Mouse (Mus musculus) right cerebral cortex, adult 18-20 months (tissue): ENCODE results near the gene Grem2.

ENCODE experiments used
- DNase-seq: peaks from one replicate; pipeline ENCODE4 v3.0.0; 2022; ENCODE audit warnings: mixed read lengths

Grem2 gene

DNA sequence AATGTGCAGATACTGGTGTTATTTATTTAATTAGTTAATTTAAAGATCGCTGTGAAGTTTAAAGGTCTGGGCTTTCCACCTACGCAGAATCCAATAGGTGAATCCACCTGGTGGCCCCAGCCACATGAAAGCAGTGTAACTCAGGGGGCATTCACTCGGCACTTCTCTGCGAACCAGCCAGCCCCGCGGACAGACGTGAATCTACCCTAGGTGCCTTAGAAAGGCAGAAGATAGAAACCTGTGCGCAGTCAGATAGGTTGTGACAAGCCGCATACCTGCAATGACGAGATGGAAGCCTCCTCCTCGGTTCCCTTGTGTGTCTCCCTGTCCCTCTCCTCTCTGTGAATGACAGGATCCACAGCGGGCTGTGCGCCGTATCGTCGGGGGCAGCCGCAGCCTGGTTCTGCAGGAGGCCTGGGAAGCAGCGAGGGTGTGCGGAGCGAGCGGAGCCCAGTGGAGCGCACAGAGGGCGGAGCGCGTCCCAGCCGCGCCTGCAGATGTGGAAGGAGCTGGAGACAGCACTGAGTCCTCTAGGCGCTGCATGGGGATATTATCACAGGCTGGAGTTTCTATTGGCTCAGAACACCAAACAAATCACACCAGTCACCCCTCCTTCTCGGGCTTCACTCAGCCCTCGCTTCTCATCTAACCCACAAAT is at the start of gene Grem2:
TSS of gene Grem2 (minus strand) at position 522 of the 658 bp plus-strand sequence.
- peak; percentile 77 for DNase-seq

DNA sequence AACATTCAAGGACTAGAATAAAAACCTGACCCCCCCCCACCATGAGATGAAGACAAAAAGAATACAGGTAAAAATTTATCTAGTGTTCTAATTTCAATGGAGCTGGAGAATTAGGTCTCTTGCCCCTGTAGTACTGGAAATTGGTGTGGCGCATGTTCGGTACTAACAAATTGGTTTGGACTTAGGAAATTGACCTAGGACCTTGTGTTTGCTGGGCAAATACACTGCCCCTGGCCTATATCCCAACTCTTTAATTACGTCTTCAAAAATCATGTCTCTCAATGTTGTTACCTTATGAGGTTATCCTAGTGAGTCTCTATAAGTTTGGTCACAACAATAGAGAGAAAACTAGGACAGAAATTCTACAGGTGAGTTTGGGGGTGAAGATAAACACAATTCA is 38.2 kb upstream of the Grem2 start:
- DNase-seq: no peak

DNA sequence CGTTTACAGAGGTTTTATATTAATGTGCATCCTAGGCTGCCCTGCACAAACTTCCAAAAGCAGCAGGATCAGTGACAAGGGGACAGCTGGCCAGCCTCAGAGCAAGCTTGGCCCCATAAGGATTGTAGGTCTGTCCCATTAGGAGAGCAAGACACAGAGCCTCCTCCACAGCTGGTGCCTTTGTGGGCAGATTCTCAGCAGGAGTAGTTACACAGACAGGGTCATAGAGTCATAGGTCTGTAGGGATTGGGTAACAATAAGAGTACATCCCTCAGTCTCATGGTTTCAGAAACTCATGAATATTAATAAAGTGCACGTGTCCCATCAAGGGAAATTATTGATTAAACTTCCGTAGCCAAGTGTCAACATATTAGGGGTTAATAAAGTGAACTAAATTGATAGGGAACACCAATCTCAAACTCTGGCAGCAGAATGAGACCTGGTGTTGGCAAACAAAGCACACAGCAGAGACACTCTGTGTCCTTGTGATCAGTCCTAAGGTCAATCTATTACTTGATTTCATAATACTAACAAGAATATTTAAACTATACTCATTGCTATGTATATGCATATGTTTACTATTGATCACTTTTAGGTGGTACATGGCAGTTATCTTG is 9.5 kb upstream of the Grem2 start:
- DNase-seq: no peak

DNA sequence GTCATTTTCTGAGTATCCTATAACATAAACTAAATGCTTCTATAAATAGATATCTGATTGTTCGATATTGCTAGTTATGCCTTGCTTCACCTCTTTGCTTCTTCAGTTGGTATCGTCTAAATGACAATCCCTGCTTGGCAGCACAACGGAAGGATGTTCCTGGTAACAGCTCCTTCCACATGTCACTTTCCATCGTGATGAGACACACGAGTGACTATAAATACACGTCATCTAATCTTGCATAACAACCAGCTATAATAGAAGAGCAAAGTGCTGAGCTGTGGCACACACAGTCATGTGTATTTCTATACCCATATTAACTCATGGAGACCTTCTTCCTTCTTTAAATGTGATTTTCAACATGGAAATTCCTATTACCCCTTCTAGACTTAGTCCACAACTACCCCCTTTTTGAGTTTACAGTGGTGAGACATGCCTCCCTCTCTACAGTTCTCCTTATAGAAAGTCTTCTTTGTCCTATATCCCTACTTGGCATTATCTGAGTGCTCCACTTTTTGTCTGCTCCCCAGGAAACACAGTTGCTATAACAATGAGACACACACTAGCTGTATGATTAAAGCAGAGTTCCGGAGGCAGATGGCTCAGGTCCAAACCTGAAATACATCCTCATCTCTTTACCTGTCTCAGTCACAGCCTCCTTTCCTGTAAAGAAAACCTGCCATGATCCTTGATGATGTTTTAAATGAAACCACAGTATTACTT is 8.0 kb upstream of the Grem2 start:
- peak; percentile 24 for DNase-seq

DNA sequence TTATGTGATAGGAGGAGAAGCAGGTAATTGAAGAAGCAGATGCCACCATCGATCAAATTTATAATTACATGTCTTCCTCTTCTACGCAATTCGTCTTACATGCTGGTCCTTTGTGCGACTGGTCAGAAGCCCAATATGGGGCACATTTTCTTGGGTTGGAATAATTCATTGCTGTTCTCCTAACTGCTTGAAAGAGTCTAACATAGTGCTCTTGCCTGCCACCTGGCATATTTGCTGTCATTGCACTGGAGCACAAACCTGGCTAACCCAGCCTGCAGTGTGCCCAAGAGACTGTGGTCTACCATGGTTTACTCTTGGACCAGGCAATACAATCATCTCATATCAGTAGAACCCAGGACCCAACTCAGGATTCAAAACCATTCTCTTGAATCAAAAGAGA is 2.7 kb downstream of the Grem2 start:
- DNase-seq: no peak

DNA sequence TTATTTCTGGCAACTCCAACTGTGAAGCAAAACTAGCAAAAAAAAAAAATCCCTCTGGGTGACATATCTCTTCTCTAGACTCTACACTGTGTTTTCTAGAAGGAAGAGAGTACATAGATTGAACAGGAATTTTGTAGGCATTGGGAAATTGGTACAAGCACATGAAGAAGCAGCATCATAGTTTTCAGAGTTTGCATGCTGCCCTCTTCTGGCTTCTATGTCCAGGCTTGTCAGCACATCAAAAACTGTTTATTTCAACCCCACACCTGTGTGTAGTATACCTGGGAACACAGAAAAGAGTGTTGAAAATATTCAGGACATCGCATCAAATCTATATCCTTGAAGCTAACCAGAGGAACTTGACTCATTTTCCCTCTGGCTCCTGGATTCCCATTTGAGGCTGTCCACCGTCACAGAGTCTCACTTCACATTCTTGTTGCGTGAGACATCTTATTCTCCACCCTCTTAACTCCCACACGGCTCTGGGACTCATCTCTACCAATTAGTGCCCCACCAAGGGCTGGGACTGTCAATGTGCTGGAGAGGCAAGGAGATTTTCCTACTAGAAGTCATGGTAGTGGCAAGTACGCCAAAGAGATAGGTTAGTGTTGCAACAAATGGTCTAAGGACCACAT is 3.3 kb downstream of the Grem2 start:
- DNase-seq: no peak

DNA sequence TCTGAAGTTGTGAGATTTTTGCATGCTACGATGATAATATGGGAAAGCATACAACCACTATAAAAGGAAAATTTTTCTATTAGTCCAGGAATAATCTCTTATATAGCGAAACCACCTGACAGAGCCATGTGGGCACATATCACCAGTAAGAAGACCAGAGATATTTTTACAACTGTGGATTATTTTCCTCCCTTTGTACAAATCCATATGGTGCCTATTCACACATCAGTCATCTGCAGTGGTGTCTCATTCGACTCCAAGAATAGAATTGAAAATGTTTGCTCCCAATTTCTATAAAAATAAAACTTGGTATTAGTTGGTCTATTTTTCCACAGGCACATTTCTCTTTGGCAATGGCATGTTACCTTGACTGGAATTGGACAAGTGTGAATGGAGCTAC is 11.8 kb downstream of the Grem2 start:
- DNase-seq: no peak

DNA sequence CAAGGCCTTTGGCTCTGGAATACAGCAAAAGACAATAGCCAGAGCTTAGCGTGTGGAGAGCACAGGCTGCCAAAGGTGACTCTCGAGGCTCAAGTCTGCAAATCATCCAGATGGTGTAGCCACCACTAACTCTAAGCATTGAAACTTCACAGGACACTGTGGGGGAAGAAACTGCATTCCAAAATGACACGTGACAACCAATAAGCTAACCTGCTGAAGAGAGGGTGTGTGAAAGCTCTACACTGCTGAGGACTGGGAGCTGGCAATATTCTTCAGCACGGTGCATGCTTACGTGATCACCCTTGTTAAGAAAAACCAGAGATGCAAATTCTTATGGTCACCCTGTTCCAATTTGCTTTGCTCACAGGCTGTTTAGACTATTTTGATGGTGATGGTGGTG is 13.4 kb downstream of the Grem2 start:
- no peak for DNase-seq

DNA sequence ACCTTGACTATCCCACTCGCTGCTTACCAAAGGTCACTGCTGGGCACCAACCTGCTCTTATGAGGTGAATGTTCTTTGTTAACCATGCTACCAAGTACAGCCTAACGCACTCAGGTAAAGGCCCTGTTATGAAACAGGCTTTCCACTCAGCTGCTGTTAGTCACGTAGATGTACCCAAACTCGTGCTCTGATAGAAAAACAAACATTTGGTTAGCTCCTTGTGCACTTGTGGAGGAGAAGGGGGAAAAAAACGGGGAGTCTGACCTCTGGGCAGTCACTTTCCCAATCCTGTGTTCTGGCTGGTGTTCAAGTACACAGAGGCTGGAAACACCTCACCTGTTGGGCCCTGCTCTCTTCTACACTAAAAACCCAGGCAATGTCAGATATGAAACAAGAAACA is 14.0 kb downstream of the Grem2 start:
- DNase-seq: no peak

DNA sequence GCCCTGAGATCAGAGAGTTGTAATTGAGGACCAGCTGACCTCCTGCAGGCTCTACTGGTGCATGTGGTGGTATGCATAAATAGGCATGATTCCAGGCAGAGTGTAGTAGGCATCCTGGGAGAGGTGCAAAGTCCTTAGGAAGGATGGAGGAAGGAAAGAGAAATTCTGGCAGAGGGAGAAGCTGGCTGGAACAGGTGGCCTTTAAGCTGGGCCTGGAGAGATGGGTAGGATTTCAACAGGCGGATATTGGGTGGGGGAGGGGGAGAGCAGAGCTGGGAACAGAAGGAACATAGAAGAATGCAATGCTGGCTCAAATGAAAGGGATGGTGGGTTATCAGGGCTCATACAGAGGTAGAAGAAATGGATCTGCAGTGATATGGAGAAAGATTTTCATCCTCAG is 18.9 kb downstream of the Grem2 start:
- no peak for DNase-seq

DNA sequence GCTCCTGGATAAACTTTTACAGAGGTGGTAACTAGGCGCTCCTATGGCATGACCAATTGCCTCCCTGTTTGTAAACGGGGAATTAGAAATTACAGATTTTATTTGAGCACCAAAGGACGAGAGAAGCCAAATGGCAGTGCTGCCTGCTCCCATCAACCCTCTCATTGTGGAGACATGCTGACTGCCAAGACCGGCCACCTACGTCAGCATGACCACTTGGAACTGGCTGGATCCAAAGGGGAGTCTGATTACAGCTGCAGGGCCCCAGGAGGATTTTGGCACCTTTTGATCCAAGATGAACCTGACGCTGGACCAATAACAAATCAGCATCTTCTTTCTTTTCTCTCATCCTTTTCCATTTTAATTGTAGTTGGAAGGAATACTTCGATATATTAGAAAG is 29.1 kb downstream of the Grem2 start:
- no peak for DNase-seq

DNA sequence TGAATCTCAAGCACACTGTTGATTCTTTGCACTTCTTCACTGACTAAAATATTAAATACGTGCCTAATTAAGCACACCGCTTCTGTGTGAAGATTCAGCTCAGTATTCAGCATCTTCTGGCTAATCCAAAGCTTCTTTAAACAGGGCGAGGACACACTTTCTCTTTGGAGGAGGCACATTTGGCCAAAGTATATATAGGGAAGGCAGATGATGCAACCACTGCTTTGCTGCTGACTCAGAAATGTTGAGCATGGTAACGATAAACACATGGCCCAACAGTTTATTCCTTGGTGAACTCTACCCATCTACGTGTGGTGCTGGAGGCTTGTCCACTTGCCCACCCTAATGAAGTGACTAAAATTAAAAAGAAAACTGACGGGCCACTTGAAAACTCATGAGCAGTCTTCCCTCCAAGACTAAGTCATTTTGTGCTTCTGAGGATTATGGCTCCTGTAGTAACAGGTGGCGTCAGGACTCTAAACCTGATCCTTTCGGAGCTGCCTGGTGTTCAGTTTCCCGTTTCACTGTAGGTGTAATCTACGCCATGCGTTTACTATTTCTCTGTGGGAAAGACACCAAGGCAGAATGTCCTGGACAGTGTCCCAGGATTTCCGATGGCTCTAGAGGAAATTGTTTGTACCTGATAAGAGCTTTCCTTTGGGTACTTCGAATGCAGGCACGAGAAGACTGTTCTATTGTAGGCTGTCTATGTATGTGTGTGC is 32.8 kb downstream of the Grem2 start:
- DNase-seq: no peak

DNA sequence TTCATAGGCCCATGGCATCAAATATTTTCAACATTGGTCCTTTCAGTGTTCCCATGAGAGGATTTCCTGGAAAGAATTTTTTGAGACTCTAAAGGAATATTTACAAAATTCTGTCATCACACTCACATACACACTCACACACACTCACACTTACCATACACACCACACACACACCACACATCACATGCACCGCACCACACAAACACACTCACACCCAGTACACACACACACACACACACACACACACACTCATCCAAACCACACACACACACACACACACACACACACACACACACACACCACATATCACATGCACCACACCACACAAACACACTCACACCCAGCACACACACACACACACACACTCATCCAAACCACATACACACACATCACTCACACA is 33.5 kb downstream of the Grem2 start:
- no peak for DNase-seq

DNA sequence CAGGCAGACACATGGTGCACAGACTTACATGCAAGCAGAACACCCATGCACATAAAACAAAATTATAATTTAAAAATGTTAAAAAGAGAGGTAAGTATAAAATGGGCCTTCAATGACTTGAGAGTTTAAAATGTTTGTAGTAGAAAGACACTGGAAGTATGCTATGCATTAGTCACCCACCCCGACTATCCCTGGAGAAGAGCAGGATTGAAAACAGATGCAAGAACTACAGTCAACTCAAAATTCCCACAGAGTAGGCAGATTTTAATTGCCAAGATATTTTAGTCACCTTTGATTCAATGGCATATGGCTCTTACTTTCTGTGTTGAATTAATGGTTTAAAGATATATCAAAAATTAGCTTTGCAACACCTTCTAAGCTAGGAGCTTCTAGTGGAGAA is 39.1 kb downstream of the Grem2 start:
- DNase-seq: peak; percentile 9

DNA sequence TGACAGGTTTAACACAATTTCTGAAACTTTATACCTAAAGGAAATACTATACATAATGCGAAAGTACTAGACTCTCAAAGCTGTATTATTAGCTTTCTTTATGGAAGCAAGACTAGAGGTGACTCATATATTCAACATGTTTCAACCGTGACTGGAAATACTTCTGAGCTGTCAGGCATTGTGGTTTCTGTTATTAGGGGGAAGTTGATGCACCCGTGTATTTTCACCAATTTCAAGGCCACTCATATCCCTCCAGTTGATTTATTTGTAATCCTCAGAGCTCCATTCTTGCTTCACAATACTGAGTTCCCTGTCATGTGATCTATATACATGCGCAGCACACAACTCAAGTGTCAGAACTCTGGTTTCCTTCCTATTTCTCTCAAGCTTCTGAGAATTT is 46.4 kb downstream of the Grem2 start:
- DNase-seq: no peak

DNA sequence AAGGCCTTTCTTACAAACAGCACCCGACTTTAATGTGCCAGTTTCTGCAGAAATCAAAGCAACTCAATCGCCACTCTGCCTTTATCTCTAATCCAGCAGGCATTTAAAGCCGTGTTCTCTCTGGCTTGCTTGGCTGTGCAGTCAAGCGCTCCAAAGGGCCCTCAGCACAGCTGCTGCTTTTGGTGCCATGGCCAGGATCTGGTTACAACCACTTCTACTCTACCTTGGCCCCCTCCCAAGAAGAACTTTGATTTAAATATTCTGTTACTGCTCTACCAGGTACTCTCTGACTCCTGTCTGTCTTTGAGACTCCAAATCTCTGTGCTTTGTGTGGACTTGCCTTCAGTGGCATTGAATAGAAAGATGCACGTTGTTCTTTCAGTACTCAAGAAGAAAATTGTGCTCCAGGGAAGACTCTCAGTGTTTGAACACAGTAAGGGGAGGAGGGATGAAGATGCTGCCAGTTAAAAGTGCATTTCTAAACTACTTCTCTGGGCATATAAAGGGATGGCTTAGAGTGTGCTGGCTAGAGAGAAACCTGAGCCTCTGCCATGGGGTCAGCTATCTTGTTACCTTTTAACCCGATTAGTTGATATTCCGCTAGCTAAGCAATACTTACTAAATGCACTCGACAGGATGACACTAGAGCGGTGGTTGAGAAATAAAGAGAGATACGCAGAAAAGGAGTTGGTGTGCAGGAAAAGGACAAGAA is 61.1 kb downstream of the Grem2 start:
- no peak for DNase-seq

DNA sequence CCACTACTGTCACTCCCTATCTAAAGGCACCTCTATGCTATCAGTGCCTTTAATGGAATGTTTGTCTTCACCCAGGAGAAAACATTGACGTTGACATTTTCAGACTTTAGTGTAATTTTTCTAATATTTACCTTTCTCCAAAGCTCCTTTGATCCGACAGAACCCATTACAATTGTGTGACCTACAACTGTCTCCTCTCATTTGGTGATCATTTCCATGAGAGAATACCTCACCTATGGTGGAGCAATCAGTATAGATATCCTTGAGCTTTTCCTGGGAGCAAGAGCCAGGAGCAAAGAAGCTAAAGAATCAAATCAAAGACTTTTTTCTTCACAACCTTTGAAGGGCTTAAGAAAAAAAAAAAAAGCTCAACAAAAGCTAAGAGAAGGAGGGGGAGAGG is 65.4 kb downstream of the Grem2 start:
- DNase-seq: no peak

DNA sequence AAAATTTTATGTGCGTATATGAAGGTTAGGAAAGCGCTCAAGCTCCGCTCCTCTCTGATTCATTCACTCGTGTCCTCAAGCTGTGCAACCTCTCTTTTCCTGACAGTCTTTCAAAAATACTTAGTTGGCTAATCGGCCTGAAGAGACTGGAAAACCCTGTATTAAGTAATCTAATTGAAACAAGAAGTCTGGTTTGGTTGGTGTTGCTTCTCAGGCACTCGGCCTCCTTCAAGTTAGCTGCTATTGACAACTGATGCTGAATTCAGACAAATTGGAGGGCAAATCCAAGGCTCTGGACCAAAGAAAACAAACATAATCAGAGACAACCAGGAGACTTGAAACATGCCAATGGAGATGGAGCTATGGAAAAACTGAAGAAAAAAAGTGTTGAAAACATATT is 76.8 kb downstream of the Grem2 start:
- DNase-seq: no peak

DNA sequence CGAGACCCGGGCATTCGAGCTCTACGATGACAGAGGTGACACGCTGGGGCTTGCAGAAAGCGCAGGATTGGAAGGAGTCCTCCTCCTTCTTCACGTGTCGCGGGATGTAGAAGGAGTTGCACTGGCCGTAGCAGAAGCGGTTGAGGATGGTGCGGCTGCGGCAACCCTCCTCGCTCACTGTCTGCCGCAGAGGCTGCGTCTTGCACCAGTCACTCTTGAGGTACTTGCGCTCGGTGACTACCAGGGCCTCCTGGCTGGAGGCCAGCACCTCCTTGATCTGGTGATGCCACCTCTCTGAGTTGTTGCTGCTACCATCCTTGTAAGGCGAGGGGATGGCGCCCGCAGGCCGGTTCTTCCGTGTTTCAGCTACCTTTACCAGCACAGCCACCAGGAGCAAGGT is 84.8 kb downstream of the Grem2 start:
- DNase-seq: no peak

DNA sequence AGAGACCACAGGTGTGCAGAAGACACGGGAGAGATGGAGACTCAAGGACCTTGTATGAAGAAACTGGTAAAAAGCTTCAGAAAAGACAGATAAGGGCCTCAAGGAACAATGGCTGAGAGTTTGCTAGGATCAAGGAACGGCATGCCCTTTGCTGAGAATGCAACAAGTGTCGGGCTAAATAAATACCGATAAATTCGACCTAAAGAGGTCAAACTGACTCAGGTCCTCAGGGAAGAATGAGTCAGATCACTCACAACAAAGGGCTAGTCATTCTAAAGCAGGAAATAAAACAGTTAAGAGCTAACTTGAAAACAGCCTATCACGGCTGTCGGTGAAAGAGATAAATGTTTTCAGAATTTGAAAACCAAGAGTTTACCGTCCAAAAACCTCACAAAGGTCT is 95.1 kb downstream of the Grem2 start:
- DNase-seq: no peak

DNA sequence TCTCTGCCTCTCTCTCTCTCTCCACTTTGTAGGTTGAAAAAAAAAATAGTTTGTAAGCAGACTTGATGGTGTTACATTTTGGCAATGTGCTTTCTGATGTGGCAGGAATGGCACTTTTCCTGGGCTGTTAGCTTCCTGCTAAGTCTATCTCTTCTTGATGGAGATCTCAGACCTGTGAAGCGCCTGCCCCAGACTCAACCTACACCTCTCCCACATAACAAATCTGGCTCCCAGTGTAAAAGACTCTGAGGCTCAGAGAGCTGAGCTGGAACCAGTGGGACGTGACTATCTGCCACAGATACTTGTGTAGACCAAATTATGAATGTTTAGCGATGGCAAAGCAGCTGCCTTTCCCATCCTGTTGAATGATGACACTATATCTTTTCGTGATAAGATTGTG is 109.8 kb downstream of the Grem2 start:
- DNase-seq: peak; percentile 40

DNA sequence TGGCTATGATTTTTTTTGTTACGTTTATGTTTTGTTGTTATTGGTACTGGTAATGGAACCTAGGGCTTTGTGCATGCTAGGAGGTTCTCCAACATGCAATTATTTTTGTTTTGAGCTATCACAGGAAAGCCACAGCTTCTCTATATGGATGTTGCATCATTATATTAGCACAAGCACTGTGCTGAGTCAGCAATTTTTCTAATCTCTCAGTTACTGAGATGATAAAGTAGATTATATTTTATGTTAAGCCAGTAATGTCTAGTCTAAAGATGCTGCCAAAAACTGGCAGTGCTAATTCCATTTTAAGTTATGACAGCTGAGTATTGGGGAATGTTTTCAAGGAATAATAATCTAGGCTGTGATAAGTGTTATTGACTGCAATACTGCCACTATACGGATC is 133.0 kb downstream of the Grem2 start:
- DNase-seq: no peak
